Mouse (Mus musculus): ENCODE data around the gene Plekhg1. TPM values are rescaled to one million over a fixed set of nuclear protein-coding genes. Genes with fewer than 3 reads are reported as not detected.

The Plekhg1 gene
- polyA plus RNA-seq, 1 experiment from 2014 or later, result 5.9 TPM

- H3K27ac ChIP-seq, result no peak overlapping the region
- no peak overlapping the region for H3K4me2 ChIP-seq (replicated peaks)
- no peak for ATAC-seq
- H3K9ac ChIP-seq, result no peak overlapping the region
- 70% methylated on average over 4 of the region's 4 CpGs for WGBS
- H3K27me3 ChIP-seq (replicated peaks), result no peaks in the 10 kb centered on the region
- no peaks in the 10 kb centered on the region for H3K4me1 ChIP-seq (replicated peaks)
- H3K4me3 ChIP-seq (replicated peaks), result no peak overlapping the region
- H3K9me3 ChIP-seq, result no peaks in the 10 kb centered on the region
- H3K36me3 ChIP-seq, result no peaks in the 10 kb centered on the region
These were observed 187.9 kb downstream of the Plekhg1 start for GRCm38 (mm10) chr10:3928008-3928545.

- no peak for ATAC-seq
- Histone ChIP-seq H3K4me2 (replicated peaks) (no peak overlapping the region), H3K27ac (no peak overlapping the region), H3K9me3 (no peaks in the 10 kb centered on the region), H3K4me1 (replicated peaks) (no peaks in the 10 kb centered on the region), H3K36me3 (no peaks in the 10 kb centered on the region), H3K27me3 (replicated peaks) (no peaks in the 10 kb centered on the region), H3K4me3 (replicated peaks) (no peak overlapping the region), H3K9ac (no peak overlapping the region)
These were observed 191.7 kb downstream of the Plekhg1 start for GRCm38 (mm10) chr10:3931831-3932230.

- WGBS, result 74% methylated on average over 12 of the region's 12 CpGs
- Histone ChIP-seq H3K27me3 (replicated peaks) (no peaks in the 10 kb centered on the region), H3K4me1 (replicated peaks) (no peaks in the 10 kb centered on the region), H3K4me3 (replicated peaks) (no peak overlapping the region), H3K27ac (no peak overlapping the region), H3K9ac (no peak overlapping the region), H3K4me2 (replicated peaks) (no peak overlapping the region), H3K9me3 (no peaks in the 10 kb centered on the region), H3K36me3 (no peaks in the 10 kb centered on the region)
- ATAC-seq, result no peak
These were observed 193.3 kb downstream of the Plekhg1 start for GRCm38 (mm10) chr10:3933311-3933940.

GRCm38 (mm10) chr10:3936864-3937263 lies 196.7 kb downstream of the Plekhg1 start:
- 0 out of 2 replicates have a peak, but pooled peaks cover 6% of the 10 kb centered on the region for H3K4me1 ChIP-seq (replicated peaks)
- H3K36me3 ChIP-seq, result no peaks in the 10 kb centered on the region
- no peaks in the 10 kb centered on the region for H3K27me3 ChIP-seq (replicated peaks)
- no peak overlapping the region for H3K9ac ChIP-seq
- H3K27ac ChIP-seq, result no peak overlapping the region
- H3K4me2 ChIP-seq (replicated peaks), result no peak overlapping the region
- no peak for ATAC-seq
- H3K9me3 ChIP-seq, result no peaks in the 10 kb centered on the region
- no peak overlapping the region for H3K4me3 ChIP-seq (replicated peaks)

DNA sequence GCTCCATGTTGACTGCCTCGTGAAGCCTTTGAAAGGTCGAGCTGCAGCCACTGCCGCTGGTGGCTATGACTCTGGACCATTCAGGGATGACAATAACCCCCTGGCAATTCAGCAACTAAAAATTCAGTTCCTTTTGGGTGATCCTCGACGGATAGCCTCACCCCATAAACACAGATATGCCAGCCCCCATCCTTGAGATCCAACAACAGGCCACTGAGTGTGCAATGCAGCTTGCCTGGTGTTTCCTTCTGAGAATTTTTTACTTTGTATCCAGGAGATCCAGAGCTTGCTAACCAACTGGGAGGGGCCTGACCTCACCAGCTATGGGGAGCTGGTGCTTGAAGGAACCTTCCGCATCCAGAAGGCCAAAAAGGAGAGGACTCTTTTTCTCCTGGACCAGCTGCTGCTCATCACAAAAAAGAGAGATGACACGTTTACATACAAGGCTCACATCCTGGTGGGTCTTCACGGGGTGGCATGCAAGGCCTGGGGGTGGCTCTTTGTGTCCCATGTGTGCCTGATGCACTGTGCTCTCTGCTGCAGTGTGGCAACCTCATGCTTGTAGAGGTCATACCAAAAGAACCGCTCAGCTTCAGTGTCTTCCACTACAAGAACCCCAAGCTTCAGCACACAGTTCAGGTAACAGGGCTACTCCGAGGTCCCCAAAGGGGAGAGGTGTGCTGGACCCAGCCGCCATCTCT lies 199.9 kb downstream of the Plekhg1 start:
- Histone ChIP-seq H3K9me3 (no peaks in the 10 kb centered on the region), H3K4me3 (replicated peaks) (no peak overlapping the region), H3K27ac (no peak overlapping the region), H3K4me2 (replicated peaks) (no peak overlapping the region), H3K9ac (no peak overlapping the region), H3K36me3 (no peaks in the 10 kb centered on the region), H3K27me3 (replicated peaks) (no peaks in the 10 kb centered on the region), H3K4me1 (replicated peaks) (0 out of 2 replicates have a peak, but pooled peaks cover 6% of the 10 kb centered on the region)
- no peak for ATAC-seq
- WGBS, result 84% methylated on average over 11 of the region's 11 CpGs

GRCm38 (mm10) chr10:3940596-3940975 lies 200.4 kb downstream of the Plekhg1 start:
- H3K36me3 ChIP-seq, result no peaks in the 10 kb centered on the region
- no peak overlapping the region for H3K9ac ChIP-seq
- H3K9me3 ChIP-seq, result no peaks in the 10 kb centered on the region
- H3K27me3 ChIP-seq (replicated peaks), result no peaks in the 10 kb centered on the region
- 97% methylated on average over 6 of the region's 6 CpGs for WGBS
- ATAC-seq, result no peak
- H3K27ac ChIP-seq, result no peak overlapping the region
- no peak overlapping the region for H3K4me3 ChIP-seq (replicated peaks)
- 0 out of 2 replicates have a peak, but pooled peaks cover 6% of the 10 kb centered on the region for H3K4me1 ChIP-seq (replicated peaks)
- no peak overlapping the region for H3K4me2 ChIP-seq (replicated peaks)

GRCm38 (mm10) chr10:3941054-3941757 lies 201.0 kb downstream of the Plekhg1 start:
- WGBS, result 36% methylated on average over 11 of the region's 11 CpGs
- H3K36me3 ChIP-seq, result no peaks in the 10 kb centered on the region
- H3K4me3 ChIP-seq (replicated peaks), result no peak overlapping the region
- no peak overlapping the region for H3K9ac ChIP-seq
- H3K4me1 ChIP-seq (replicated peaks), result 0 out of 2 replicates have a peak, but pooled peaks cover 6% of the 10 kb centered on the region
- H3K9me3 ChIP-seq, result no peaks in the 10 kb centered on the region
- peak; percentile 69 for ATAC-seq
- H3K27ac ChIP-seq, result peak overlapping the region; percentile 41; the same call in 1 of the 2 replicates
- H3K4me2 ChIP-seq (replicated peaks), result no peak overlapping the region
- H3K27me3 ChIP-seq (replicated peaks), result no peaks in the 10 kb centered on the region

DNA sequence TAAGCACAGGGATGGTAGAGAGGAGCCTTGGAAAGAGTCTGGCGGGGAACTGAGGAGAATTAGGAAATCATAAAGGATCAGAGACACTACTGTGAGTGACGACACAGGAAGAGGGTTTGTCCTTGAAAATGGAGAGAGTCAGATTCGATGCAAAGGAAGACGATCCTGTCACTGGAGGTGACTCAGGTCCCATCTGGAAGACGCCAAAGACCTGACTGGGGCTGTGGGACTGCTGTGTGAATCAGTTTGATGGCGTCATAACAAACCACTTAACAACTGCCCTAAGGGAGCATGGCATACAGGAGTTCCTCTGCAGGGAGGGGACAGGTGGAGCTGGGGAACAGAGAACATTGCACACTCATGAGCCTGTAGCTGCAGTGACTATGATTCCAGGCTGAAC lies 202.1 kb downstream of the Plekhg1 start:
- Histone ChIP-seq H3K36me3 (no peaks in the 10 kb centered on the region), H3K4me2 (replicated peaks) (no peak overlapping the region), H3K4me3 (replicated peaks) (no peak overlapping the region), H3K9ac (no peak overlapping the region), H3K4me1 (replicated peaks) (0 out of 2 replicates have a peak, but pooled peaks cover 6% of the 10 kb centered on the region), H3K9me3 (no peaks in the 10 kb centered on the region), H3K27ac (no peak overlapping the region), H3K27me3 (replicated peaks) (no peaks in the 10 kb centered on the region)
- 67% methylated on average over 6 of the region's 6 CpGs for WGBS
- ATAC-seq, result no peak

DNA sequence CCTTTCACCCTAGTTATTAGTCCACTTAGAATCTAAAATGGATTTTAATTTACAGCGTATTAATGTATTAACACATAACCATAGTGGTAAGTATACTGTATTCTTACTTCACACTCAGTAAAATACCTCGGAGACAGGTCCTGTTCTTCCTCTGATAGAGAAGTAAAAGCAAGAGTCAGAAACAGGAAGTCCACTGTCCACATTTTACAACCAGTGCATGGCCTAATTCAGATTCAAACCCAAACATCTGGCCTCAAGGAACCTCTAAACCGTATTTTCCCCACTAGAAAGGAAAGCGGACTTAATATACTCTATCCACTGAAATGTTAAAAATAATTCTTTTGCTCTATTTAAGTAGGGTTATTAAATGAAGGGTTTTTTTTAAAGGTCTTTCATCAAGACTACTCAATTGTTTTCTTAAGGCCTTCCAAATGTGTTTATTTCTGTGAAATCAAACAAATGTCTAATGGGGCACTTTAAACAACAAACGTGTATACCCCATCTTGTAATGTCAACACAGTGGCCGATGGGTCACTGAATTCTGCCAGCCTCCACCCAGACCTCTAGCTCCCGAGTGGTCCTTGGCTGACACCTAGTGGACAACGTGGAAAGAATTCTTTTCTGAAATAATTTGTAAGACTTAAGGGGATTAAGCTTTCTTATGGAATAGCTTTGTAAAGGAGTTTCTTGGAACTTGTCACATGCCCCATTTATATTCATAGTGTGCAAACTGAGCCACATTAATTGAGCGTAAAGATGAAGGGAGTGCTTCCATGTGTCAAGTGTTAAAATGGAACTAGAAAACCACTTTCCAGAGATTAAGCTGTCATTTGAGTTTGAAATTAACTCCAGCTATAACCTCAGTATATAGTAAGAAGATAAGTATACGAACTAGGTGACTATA lies 203.6 kb downstream of the Plekhg1 start:
- ATAC-seq, result peak; percentile 19
- H3K9me3 ChIP-seq, result no peaks in the 10 kb centered on the region
- WGBS, result 26% methylated on average over 10 of the region's 10 CpGs
- H3K4me2 ChIP-seq (replicated peaks), result no peak overlapping the region
- no peak overlapping the region for H3K9ac ChIP-seq
- no peaks in the 10 kb centered on the region for H3K36me3 ChIP-seq
- 0 out of 2 replicates have a peak, but pooled peaks cover 6% of the 10 kb centered on the region for H3K4me1 ChIP-seq (replicated peaks)
- no peak overlapping the region for H3K27ac ChIP-seq
- H3K27me3 ChIP-seq (replicated peaks), result no peaks in the 10 kb centered on the region
- H3K4me3 ChIP-seq (replicated peaks), result no peak overlapping the region

- H3K9me3 ChIP-seq, result no peaks in the 10 kb centered on the region
- H3K4me3 ChIP-seq (replicated peaks), result no peak overlapping the region
- H3K4me1 ChIP-seq (replicated peaks), result no peaks in the 10 kb centered on the region
- H3K4me2 ChIP-seq (replicated peaks), result no peak overlapping the region
- H3K9ac ChIP-seq, result no peak overlapping the region
- H3K36me3 ChIP-seq, result no peaks in the 10 kb centered on the region
- H3K27ac ChIP-seq, result no peak overlapping the region
- H3K27me3 ChIP-seq (replicated peaks), result no peaks in the 10 kb centered on the region
- no peak for ATAC-seq
- WGBS, result 90% methylated on average over 17 of the region's 17 CpGs
These were observed 206.7 kb downstream of the Plekhg1 start for GRCm38 (mm10) chr10:3946871-3947270.

- Histone ChIP-seq H3K27ac (no peak overlapping the region), H3K9ac (no peak overlapping the region), H3K4me1 (replicated peaks) (no peaks in the 10 kb centered on the region), H3K27me3 (replicated peaks) (no peaks in the 10 kb centered on the region), H3K36me3 (no peaks in the 10 kb centered on the region), H3K4me3 (replicated peaks) (no peak overlapping the region), H3K9me3 (no peaks in the 10 kb centered on the region), H3K4me2 (replicated peaks) (no peak overlapping the region)
- ATAC-seq, result no peak
- WGBS, result 93% methylated on average over 7 of the region's 7 CpGs
These were observed 207.2 kb downstream of the Plekhg1 start for GRCm38 (mm10) chr10:3947346-3947745.

- Histone ChIP-seq H3K36me3 (no peaks in the 10 kb centered on the region), H3K27me3 (replicated peaks) (no peaks in the 10 kb centered on the region), H3K4me2 (replicated peaks) (no peak overlapping the region), H3K9ac (no peak overlapping the region), H3K4me1 (replicated peaks) (no peaks in the 10 kb centered on the region), H3K9me3 (no peaks in the 10 kb centered on the region), H3K27ac (no peak overlapping the region), H3K4me3 (replicated peaks) (no peak overlapping the region)
- no peak for ATAC-seq
- WGBS, result 84% methylated on average over 6 of the region's 6 CpGs
These were observed 209.1 kb downstream of the Plekhg1 start for GRCm38 (mm10) chr10:3949306-3949705.

Measured in intestine, embryonic 15.5 days (tissue).